Mouse (Mus musculus): ENCODE measurements around the gene Bbc3. TPM values are rescaled to one million over a fixed set of nuclear protein-coding genes. Genes with fewer than 3 reads are reported as not detected.
"Not testable (repeated sequence)": the region's sequence is repeated elsewhere in the genome, so short reads cannot be mapped to it uniquely, and the experiment has no call there.

Bbc3 gene
- polyA plus RNA-seq, 1 experiment, result 13.2 TPM

DNA sequence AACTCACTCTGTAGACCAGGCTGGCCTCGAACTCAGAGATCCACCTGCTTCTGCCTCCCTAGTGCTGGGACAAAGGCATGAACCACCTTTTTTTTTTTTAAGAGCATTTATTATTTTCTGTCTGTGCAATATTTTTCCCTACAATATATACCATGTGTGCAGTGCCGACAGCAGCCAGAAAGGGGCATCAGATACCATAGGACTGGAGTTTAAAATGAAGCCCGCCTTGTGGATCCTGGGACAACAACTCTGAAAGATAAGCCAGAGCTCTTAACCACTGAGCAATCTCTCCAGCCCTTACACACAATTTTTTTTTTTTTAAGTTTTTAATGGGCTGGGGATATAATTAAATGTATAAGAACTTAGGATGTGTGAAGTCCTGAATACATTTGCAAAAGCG lies 13.8 kb upstream of the Bbc3 start:
- no peak for DNase-seq (ENCODE audit: low read depth)

DNA sequence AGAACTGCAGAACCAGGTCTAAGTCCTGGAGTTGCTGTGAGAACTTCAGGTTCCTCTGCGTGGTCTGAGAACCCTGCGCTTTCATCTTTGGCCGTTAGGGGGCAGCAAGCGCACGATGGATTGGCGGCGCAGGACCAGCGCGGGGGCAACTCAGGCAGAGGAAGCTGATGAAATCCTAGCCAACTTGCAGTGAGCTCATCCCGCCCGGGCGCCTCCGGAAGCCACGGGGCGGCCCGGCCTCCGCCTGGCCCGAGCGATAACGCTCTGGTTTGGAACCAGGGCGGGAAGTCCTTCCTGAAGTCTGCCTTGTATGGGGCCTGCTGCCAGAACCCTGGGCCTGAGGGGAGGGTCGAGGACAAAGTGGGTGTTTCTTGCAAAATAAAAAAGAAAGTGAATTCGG lies 13.4 kb upstream of the Bbc3 start:
- DNase-seq (ENCODE audit: low read depth), result no peak

DNA sequence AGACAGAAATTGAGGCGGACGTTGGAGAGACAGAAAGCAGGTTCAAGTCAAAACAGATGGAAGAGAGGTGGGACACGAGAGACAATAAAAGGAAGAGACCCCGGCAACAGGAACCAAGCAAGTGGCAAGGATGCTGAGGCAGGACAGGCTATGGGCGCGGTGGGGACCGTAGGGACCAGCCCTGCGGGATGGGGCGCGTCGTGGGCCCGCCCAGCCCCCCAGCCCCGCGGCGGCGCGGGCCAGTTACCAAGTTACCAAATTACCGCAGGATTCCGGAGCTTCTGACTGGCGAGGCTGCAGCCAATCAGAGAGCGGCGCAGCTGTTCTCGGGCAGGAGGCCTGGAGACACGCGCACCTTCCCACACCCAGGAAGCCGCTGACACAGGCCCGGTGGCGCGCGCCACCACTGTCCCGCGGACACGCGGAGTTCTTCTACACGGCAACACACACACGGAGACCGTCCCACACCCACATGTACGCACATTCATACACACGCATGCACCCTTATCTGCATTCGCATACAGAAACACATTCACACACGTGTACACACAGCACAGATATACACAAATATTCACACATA lies 12.8 kb upstream of the Bbc3 start:
- DNase-seq (ENCODE audit: low read depth), result no peak

DNA sequence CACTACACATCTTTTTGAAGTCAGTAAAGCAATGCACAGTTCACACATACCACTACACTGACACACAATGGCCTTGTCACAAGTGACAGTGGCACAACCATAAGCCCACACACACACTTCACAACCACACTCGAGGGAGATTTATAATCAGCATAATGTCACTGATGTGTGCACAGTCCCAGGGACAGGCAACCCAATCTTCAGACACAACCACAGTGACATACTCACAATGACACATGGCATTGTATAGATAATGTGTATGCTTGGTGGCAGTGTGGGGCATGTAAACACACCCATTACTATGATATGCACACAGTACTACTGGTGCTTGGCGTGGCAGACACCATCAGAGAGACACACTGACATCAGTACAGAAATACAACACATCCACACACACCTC lies 12.0 kb upstream of the Bbc3 start:
- DNase-seq (ENCODE audit: low read depth), result no peak

DNA sequence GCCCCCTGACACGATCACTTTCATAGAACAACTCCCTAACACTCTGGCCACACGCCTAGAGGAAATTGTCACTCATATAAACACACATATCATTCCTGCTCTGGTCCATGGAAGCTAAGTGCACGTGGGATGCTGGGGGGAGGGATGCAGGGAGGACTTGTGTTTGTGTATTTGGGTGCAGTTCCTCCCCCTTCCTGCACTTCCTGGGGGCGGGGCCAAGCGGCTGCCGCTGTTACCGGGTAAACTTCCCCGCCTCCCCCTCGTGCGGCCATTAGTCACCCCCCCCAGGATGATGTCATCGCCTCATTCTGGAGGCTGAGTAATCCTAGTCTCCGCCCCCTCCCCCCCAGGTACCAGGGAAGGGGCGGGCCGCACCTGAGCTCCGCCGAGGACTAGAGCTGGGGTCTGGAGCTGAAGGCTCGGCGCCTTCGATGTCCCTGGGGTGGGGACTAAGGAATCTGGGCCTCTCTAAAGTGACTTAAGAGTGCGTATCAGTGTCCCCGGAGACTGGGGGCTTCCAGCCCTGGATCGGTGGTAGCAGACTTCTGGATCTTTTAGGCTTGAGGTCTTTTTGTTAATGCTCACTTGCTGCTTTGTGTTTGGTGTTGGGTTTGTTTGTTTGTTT lies 11.3 kb upstream of the Bbc3 start:
- no peak for DNase-seq (ENCODE audit: low read depth)

DNA sequence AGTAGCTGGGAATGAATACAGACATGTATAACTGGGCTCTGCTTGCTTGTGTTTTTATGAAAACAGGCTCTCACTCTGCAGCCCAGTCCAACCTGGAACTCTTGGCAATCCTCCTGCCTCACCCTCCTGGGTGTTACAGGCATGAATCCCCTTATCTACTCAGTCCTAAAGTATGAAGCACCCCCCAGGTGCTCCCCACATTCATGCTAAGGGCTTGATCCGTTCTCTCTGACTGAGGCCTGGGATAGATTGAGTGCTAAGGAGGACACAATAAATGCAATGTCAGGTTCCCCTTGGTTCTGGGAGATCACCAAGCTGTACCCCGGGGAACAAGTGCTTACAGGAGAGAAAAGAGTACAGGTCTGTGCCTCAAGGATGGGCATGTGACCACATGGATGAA lies 10.6 kb upstream of the Bbc3 start:
- DNase-seq (ENCODE audit: low read depth), result no peak

DNA sequence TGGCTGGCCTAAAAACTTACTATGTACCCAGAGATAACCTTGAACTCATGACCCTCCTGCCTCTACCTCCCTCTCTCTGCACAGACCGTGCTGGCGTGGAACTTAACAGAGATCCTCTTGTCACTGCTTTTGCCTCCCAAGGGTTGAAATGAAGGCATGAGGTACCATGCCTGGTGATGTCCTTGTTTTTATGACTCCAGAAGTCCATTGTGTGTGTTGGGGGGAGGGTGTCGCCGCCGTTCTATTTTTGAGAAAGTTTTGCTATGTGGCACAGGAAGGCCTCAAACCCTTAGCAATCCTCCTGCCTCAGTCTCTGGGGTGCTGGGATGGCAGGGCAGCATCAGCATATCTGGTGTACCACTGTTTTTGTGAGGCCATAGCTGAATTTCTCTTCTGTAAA lies 9.3 kb upstream of the Bbc3 start:
- no peak for DNase-seq (ENCODE audit: low read depth)

DNA sequence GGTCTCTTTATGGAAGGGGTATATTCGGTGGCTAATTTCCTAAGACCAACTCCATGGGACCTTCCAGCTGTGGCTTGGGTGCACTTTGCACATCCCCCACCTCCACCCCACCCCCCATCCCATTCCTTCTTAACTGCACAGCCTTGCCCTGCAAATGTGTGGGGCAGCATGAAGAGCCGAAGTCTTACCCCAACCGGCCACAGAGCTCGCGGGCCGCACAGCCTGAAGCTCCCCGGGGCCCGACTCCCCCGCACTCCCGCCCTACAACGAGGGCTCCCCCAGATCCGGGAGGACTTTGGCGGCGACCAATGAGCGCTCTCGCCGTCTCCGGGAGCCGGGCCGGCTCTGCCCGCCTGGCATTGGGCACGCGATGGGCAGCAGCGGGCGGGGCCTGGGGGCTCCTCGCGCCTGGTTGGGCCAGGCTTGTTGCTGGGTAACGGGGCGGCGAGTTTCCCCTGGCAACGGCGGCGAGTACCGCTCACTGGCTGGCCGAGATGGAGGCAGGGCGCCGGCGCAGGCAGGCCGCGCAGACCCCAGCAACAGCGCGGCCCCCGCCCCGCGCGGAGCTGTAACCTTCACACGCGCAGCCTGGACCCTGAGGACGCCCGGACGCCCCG lies 8.7 kb upstream of the Bbc3 start:
- no peak for DNase-seq (ENCODE audit: low read depth)

DNA sequence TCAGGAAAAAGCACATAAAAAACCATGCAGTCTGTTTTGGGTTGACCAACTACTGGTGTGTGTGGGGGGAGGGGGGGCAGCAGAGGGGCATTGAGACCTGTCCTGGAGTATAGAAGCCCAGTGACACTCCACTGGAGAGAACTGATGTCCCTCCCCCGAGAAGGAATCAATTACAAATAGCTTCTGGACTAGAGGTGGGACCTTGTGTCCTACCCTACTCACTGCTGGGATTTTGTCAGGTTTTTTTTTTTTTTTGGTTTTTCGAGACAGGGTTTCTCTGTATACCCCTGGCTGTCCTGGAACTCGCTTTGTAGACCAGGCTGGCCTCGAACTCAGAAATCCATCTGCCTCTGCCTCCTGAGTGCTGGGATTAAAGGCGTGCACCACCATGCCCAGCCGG lies 1.1 kb upstream of the Bbc3 start:
- DNase-seq (ENCODE audit: low read depth), result not testable (repeated sequence)

DNA sequence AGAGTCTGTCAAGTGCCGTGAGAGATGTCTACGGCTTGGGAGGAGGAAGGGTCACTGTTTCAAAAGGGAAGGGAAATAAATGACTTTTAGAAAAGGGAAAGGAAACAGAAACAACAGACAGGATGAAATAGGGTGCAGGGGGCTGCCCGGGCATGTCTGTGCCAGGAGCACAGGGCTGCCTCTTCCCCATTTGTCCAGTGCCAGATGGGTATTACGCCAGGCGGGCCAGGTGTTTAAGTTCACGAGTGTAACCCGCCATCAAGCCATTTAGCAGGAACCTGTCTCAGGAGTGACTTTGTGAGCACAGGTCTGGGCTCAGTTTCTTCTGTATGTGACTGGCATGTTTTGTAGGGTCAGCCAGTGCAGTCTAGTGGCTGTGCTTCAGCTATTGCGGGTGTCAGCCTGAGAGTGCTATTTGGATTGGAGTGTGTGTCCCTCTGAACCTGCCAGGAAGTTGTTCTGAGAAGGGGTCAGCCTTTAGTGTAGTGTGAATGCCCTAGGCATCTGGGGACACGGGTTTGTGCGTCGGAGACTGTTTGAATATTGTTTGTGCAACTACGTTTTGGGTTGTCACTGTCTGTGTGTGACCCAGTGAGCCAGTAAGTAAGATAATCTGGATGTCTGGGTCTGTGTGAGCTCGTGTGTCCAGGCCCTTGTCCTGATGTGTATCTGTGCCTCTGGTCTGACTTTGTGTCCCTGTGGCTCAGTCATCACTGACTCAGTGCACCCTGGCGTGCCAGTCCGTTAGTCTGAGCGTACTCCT lies 543 bp downstream of the Bbc3 start:
- DNase-seq (ENCODE audit: low read depth), result no peak

DNA sequence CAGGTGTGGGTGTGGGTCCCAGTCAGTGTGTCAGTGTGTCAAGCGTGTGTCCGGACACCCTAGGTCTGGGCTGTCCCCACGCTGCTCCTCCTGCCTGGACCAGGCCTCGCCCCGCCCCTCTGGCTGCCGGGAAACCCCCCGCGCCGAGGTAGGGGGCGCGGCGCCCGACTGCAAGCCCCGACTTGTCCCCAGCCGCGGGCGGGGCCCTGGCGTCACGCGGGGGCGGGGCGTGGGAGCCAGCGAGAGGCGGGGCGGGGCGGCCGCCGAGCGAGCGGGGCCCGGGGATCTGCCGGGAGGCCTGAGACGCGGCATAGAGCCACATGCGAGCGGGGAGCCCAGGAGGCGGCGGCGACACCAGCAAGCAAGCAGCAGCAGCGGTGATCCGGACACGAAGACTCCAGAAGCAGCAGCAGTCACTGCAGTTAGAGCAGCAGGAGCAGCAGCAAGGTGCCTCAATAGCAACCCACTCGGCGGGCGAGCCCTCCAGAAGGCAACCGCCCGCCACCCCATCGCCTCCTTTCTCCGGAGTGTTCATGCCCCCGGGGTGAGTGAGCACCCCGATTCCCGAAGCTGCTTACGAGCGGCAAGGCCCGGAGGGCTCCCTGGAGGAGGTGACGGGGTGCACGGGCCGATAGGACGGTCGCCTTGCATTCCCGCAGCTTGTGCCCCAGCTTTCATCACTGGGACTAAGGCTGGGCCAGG lies 1.3 kb downstream of the Bbc3 start:
- no peak for DNase-seq (ENCODE audit: low read depth)

DNA sequence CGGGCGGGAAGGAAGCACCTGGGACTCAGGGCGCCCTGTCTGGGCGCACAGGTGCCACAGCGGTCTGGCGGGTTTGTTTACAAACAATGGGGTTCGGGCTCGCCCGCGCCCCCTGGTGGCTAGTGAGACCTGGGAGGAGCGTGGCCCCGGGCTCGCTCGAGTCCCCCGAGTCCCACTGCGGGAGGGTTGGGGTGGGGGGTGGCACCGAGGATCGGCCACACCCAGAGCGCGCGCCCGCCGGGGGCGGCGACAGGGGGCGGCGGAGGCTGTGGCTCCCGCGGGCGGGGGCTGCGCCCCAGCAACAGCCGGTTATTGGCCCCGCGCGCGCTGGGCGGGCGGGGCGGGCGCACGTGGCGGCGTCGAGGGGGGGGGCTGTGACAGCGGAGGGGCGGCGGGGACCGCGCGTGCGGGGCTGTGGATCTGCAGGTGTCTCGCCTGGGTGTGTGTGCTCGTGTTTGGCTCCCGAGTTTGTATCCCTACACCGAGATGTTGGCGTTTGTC lies 1.9 kb downstream of the Bbc3 start:
- DNase-seq (ENCODE audit: low read depth), result no peak

DNA sequence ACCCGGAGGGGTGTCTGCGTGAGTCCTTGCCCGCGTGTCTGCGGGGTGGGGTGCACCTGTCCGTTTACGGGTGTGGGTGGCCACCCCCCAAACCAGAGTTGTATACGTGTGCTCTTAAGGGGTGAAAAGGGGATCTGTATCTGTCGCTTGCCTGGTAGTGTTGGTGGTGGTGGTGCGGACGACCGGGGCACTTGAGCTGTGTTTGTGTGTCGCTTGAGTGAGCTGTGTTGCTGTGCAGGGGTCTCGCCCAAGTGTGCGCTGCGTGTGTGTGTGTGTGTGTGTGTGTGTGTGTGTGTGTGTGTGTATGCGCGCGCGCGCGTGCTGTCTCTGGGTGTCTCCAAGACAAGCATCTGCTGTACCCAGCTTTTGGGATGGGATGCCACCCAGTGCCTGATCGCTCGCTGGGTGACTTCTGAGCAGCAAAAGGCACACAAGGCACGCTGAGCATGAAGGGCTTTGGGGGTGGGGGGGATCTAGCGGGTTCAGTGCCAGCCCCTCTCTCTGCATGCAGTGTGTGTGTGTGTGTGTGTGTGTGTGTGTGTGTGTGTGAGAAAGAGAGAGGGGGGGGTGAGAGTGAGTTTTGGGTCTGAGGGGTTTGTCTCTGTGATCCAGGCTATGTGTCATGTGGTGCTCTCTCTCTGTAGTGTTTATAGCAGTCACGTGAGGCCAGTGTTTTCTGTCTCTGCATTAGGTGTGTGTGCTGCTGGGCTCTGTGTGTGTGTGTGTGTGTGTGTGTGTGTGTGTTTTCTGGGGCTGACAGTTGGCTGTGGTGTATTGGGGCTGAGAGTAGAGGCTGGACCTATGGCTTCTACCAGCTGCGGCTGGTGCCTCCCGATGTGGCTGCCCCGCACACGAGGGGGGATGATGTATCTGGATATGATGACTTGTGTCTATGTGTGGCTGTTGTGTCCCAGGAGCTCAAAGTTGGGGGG lies 2.6 kb downstream of the Bbc3 start:
- no peak for DNase-seq (ENCODE audit: low read depth)

DNA sequence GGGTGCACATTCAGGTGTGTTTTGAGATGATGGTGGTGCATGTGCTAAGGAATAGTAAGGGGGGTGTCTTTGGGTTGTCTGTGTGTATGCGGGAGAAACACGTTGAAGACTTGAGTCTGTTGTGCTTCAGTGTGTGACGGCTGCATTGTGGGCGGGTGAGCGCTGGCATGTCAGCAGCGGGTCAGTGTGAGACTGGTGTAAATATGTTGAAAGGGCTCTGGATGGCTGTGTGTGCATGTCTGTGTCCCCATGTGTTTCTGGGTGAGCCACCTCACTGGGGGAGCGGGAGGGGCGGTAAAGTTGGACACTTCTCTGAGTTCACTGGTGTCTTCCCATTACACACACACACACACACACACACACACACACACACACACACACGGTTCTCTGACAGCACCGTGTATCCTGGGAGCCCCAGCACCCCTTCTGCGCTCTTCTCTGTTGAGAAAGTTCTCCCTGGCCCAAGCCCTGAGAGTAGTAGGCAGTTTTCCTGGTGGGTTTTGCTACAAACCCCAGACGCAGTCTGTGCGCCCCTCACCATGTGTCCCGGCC lies 3.3 kb downstream of the Bbc3 start:
- DNase-seq (ENCODE audit: low read depth), result no peak

DNA sequence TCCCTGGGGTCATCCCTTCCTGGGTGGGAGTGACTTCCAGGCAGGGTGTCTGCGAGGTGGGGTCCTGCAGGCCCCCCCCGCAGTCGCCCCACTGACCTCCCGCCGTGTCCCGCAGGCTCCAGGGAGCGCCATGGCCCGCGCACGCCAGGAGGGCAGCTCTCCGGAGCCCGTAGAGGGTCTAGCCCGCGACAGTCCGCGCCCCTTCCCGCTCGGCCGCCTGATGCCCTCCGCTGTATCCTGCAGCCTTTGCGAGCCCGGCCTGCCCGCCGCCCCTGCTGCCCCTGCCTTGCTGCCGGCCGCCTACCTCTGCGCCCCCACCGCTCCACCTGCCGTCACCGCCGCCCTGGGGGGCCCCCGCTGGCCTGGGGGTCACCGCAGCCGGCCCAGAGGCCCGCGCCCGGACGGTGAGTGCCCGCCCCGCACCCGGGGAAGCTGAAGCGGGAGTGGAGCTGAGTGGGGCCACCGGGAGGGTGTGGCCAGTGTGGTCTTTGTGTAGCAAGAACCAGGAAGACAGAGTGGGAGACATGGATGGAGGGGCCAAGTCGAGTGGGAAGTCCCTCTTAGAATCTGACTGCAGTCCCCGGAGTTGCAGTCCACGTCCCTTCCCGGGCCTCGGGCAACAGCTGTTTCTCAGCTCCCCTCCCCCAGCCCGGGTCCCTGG lies 3.9 kb downstream of the Bbc3 start:
- no peak for DNase-seq (ENCODE audit: low read depth)

DNA sequence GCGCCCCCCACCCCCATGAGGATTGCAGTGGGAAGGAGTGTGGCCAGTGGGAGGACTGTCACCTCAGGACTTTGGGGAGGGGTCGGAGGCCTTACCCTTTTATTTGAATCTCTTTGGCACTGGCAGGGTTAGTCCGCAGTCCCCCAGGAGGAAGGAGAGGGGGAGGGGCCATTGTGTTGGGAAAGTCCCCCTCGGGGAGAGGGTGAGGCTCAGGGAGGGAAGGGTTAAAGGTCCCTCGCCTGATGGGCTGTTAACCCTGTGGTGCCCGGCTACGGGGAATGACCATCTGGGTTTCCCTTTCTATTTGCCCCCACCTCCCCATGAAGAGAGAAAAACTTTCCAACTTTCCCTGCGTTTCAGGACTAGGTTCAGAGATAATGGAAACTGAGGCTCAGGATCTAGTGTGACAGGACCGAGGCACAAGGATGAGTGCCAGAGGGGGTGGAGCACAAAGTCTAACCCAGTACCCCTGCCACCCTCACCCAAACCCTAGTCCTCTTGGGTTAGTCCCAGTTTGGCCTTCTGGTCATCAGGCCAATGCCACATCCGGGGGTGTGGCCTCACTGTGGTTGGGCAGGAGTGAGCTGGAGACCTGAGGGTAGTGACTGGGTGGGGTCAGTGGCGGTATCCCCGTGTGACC lies 4.6 kb downstream of the Bbc3 start:
- no peak for DNase-seq (ENCODE audit: low read depth)

DNA sequence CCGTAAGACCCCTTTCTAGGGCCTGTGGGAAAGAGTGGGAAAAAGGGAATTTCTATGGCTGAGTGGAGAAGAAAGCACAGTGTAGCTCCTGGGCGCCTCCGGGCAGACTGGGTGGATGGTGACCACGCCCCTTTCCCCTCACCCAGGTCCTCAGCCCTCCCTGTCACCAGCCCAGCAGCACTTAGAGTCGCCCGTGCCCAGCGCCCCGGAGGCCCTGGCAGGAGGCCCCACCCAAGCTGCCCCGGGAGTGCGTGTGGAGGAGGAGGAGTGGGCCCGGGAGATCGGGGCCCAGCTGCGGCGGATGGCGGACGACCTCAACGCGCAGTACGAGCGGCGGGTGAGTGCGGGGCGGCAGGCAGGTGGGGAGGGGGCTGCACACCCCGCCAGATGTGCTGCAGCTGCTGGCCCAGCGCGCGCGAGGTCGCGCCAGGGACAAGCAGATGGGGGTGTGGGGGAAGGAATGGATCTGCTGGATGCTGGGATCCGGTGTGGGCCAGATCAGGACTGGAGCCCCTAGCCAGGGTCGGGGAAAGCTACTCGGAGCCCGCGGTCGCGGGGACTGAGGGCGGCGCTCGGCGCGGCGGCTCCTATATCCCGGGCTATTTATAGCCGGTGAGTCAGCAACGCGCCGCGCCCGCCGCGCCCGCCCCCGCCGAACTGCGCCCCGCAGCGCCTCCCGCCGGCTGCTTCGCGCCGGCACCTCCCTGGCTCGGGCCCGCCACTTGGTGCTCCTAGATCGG lies 5.5 kb downstream of the Bbc3 start:
- no peak for DNase-seq (ENCODE audit: low read depth)

DNA sequence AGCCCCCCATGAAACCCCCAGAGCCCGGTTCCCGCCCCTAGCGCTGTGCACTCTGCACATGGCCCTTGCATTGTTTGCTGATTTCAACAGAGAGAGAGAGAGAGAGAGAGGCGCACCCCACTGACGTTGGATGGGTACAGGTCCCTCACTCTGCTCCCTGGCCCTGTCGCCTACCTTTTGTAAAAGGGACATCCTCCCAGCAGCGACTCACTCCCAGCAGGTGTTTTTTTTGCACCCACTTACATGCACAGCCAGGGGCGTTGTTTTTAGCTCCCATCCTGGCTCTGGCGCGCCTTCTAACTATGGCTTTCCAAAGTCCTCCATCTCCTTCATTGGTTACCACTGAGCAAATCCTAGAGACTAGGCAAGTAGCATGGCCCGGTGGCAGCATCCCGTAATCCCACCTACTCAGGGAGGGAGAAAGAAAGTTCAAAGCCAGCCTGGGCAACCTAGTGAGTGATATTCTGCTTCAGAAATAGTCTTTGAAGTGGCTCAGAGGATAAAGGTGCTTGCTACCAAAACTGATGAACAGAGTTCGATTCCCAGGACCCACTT lies 6.1 kb downstream of the Bbc3 start:
- no peak for DNase-seq (ENCODE audit: low read depth)

Measured in gonadal fat pad, adult 2 months (tissue).